Mouse (Mus musculus) CH12.LX (cell line): ENCODE measurements around the gene Gm10985.

Experiments used
- CTCF ChIP-seq, 2 experiments: IDR thresholded peaks in 1 of 2; conservative IDR thresholded peaks in 1 of 2; 2 replicates each; pipeline ENCODE4 v1.5.1; 2011 to 2012; ENCODE audit warnings: low read depth in 2 of 2, low read length in 2 of 2, improper control_type of control experiment in 1 of 2, inconsistent platforms in 1 of 2, mild to moderate bottlenecking in 1 of 2, moderate library complexity in 1 of 2
- MAFK ChIP-seq: IDR thresholded peaks from 2 replicates; pipeline ENCODE4 v1.6.1; 2011; ENCODE audit warnings: low read length, improper control_type of control experiment; ENCODE audit not compliant: insufficient replicate concordance
- MAZ ChIP-seq: IDR thresholded peaks from 2 replicates; pipeline ENCODE4 v1.6.1; 2012; ENCODE audit warnings: low read depth, mild to moderate bottlenecking, inconsistent platforms, low read length, improper control_type of control experiment, moderate library complexity
- NELFE ChIP-seq: IDR thresholded peaks from 2 replicates; pipeline ENCODE4 v1.6.1; 2011; ENCODE audit warnings: low read depth, low read length, improper control_type of control experiment
- POLR2A ChIP-seq: IDR thresholded peaks from 2 replicates; pipeline ENCODE4 v1.6.1; 2011; ENCODE audit warnings: low read depth, mild to moderate bottlenecking, improper control_type of control experiment, low read length

GRCm38 (mm10) chr3:53869263-53869662 lies 24.4 kb downstream of the Gm10985 start:
- no peak for TF ChIP-seq POLR2A
- TF ChIP-seq MAFK, result no peak
- TF ChIP-seq NELFE, result no peak
- TF ChIP-seq CTCF (conservative IDR thresholded peaks at IDR 0.05 in 1 of 2, IDR thresholded peaks at IDR 0.05 in 1 of 2; ENCODE audit: low read depth in 2 of 2, low read length in 2 of 2), result no peak
- no peak for TF ChIP-seq MAZ
